12 mouse cellular contexts compared by ENCODE assay signal in genomic region chr1:106199109-106199508, GRCm38 (mm10). TPM values are rescaled to one million over a fixed set of nuclear protein-coding genes. Genes with fewer than 3 reads are reported as not detected.
DNase-seq lines count a peak whose midpoint lies in the region; ATAC-seq and TF ChIP-seq lines count a peak whose summit lies in the region.
"Had no signal": no experiment of that assay in that cellular context is flagged by ENCODE, and none has a peak within 500 bp of the region (broad histone marks: within the 10 kb centered on the region; RNA-seq: fewer than 3 reads in every experiment).

No protein-coding gene starts in this region.

- intact Hi-C loops in heart, postnatal 14 days (cut with DNase I), result loop anchor here (2.0 kb wide), 1 partner anchor 26 kb away; no protein-coding TSS in a partner anchor

- peak overlapping the region; percentile 72; the same call in 1 of the 2 replicates for H3K27ac ChIP-seq in lung, embryonic 14.5 days (ENCODE audit: low read depth)
- peak overlapping the region; percentile 56; the same call in 1 of the 2 replicates for H3K27ac ChIP-seq in hindbrain, embryonic 16.5 days (ENCODE audit: low read depth, low read length)
- H3K27ac ChIP-seq: embryonic facial prominence, embryonic 12.5 days; stomach, embryonic 15.5 days had no signal

- no peak overlapping the region for H3K9ac ChIP-seq in lung, embryonic 14.5 days
- H3K9ac ChIP-seq in hindbrain, embryonic 16.5 days (ENCODE audit: low read depth, low read length), result no peak overlapping the region
- H3K9ac ChIP-seq: embryonic facial prominence, embryonic 12.5 days; lung, embryonic 15.5 days; stomach, embryonic 15.5 days had no signal

- TF ChIP-seq CTCF in lung, embryonic 14.5 days (IDR thresholded peaks at IDR 0.05; ENCODE audit: low read depth), result no peak

- H3K9me3 ChIP-seq in lung, embryonic 14.5 days (ENCODE audit: low read depth, low read length), result no peaks in the 10 kb centered on the region
- no peaks in the 10 kb centered on the region for H3K9me3 ChIP-seq in hindbrain, embryonic 16.5 days (ENCODE audit: control insufficient read depth, low read length)
- H3K9me3 ChIP-seq: embryonic facial prominence, embryonic 12.5 days; lung, embryonic 15.5 days; stomach, embryonic 15.5 days had no signal

- H3K4me1 ChIP-seq in lung, embryonic 14.5 days (ENCODE audit: insufficient read depth), result peaks cover 10% of the 10 kb centered on the region
- H3K4me1 ChIP-seq in hindbrain, embryonic 16.5 days (ENCODE audit: control insufficient read depth, insufficient read depth, low read depth, low read length), result peaks cover 16% of the 10 kb centered on the region
- H3K4me1 ChIP-seq: stomach, embryonic 15.5 days had no signal

- H3K4me3 ChIP-seq in lung, embryonic 14.5 days (ENCODE audit: low read depth, low read length), result no peak overlapping the region
- H3K4me3 ChIP-seq in hindbrain, embryonic 16.5 days (ENCODE audit: low read length), result no peak overlapping the region
- H3K4me3 ChIP-seq: embryonic facial prominence, embryonic 12.5 days; lung, embryonic 15.5 days; stomach, embryonic 15.5 days had no signal

- no peaks in the 10 kb centered on the region for H3K36me3 ChIP-seq in lung, embryonic 14.5 days (ENCODE audit: insufficient read depth)
- H3K36me3 ChIP-seq in hindbrain, embryonic 16.5 days (ENCODE audit: control insufficient read depth, insufficient read depth, low read length), result no peaks in the 10 kb centered on the region
- H3K36me3 ChIP-seq: embryonic facial prominence, embryonic 12.5 days; lung, embryonic 15.5 days; stomach, embryonic 15.5 days had no signal

- WGBS in lung, embryonic 14.5 days, result 76% methylated on average over 4 of the region's 4 CpGs
- 53% methylated on average over 4 of the region's 4 CpGs for WGBS in hindbrain, embryonic 16.5 days

- no peak overlapping the region for H3K4me2 ChIP-seq in lung, embryonic 14.5 days
- H3K4me2 ChIP-seq in hindbrain, embryonic 16.5 days (ENCODE audit: low read length), result no peak overlapping the region
- H3K4me2 ChIP-seq: embryonic facial prominence, embryonic 12.5 days; lung, embryonic 15.5 days; stomach, embryonic 15.5 days had no signal

- H3K27me3 ChIP-seq in lung, embryonic 14.5 days (ENCODE audit: insufficient read depth, low read length), result no peaks in the 10 kb centered on the region
- H3K27me3 ChIP-seq in hindbrain, embryonic 16.5 days (replicated peaks; ENCODE audit: control insufficient read depth, insufficient read depth, low read length), result no peaks in the 10 kb centered on the region
- H3K27me3 ChIP-seq: embryonic facial prominence, embryonic 12.5 days; lung, embryonic 15.5 days; stomach, embryonic 15.5 days had no signal

- ATAC-seq in lung, embryonic 14.5 days (ENCODE audit: insufficient read depth), result no peak
- no peak for ATAC-seq in hindbrain, embryonic 16.5 days
- ATAC-seq: inflammation-experienced regulatory T-cells, adult 6 months had no signal

- DNase-seq in heart, adult 11 months, result peak; percentile 60
- DNase-seq in heart, postnatal 14 days, result no peak
- DNase-seq in lung, embryonic 14.5 days, result no peak
- no peak for DNase-seq in lung, postnatal 10 days
- peak; percentile 67 for DNase-seq in retina, postnatal 1 day
- DNase-seq in cerebellum, adult 18-20 months, result no peak
- DNase-seq in cerebellum, postnatal 36 days, result no peak

RNA-seq across cellular contexts. Expression of gene Phlpp1, which starts 27.6 kb away (rescaled TPM):
- total RNA-seq in heart, postnatal 14 days (2021), result 10 to 100 TPM; 19.7 TPM
- 3.9 and 4.2 TPM in 2 replicates for polyA plus RNA-seq in lung, embryonic 14.5 days (2014; fragmentation: Nextera tagmentation; extraction: Ambion mirVana)
- 7.3 and 7.4 TPM in 2 replicates for polyA plus RNA-seq in hindbrain, embryonic 16.5 days (2015; fragmentation: Nextera tagmentation; extraction: Ambion mirVana)

Comparison
In these comparisons a context has a peak if more than half of its experiments do, and no peak if none do; other contexts are left out.
1. DNase-seq: peak in heart, adult 11 months (single experiment) and retina, postnatal 1 day (single experiment); none in heart, postnatal 14 days (0 of 2), lung, embryonic 14.5 days (single experiment), lung, postnatal 10 days (single experiment), cerebellum, adult 18-20 months (0 of 2) and cerebellum, postnatal 36 days (0 of 2).